Mouse (Mus musculus) A20 (cell line): ENCODE measurements at regions not wholly inside any gene's neighbourhood (a gene's known extent, or its start where the extent isn't known, plus 50 kb on each side); places are given as distances from the start of the nearest gene placed in this dataset.

Experiments
- DNase-seq: peaks from one replicate; pipeline ENCODE4 v3.0.0-alpha.2; 2011; ENCODE audit warnings: low read depth, low spot score

- DNase-seq: no peak
Observed at GRCm38 (mm10) chr12:27143310-27143709, 199.1 kb downstream of the Sox11 start.

- no peak for DNase-seq
Observed at GRCm38 (mm10) chr12:27140335-27140702, 202.1 kb downstream of the Sox11 start.

- no peak for DNase-seq
Observed at GRCm38 (mm10) chr12:27139683-27140334, 202.6 kb downstream of the Sox11 start.

GRCm38 (mm10) chr12:27138663-27139633 lies 203.4 kb downstream of the Sox11 start:
- DNase-seq: no peak

GRCm38 (mm10) chr12:27135997-27136559 lies 206.3 kb downstream of the Sox11 start:
- no peak for DNase-seq

- DNase-seq: no peak
Observed at GRCm38 (mm10) chr12:27130544-27130943, 211.8 kb downstream of the Sox11 start.

GRCm38 (mm10) chr12:27127054-27127605 lies 215.2 kb downstream of the Sox11 start:
- DNase-seq: no peak

GRCm38 (mm10) chr12:27118581-27118980 lies 223.8 kb downstream of the Sox11 start:
- DNase-seq: no peak

GRCm38 (mm10) chr12:27115392-27115791 lies 227.0 kb downstream of the Sox11 start:
- no peak for DNase-seq

- no peak for DNase-seq
Observed at GRCm38 (mm10) chr12:27104925-27105571, 237.3 kb downstream of the Sox11 start.

- no peak for DNase-seq
Observed at GRCm38 (mm10) chr12:27102996-27103395, 239.4 kb downstream of the Sox11 start.

- DNase-seq: no peak
Observed at GRCm38 (mm10) chr12:27089206-27089605, 253.2 kb downstream of the Sox11 start.

GRCm38 (mm10) chr12:27085890-27086289 lies 256.5 kb downstream of the Sox11 start:
- DNase-seq: no peak

GRCm38 (mm10) chr12:27083645-27084550 lies 258.5 kb downstream of the Sox11 start:
- no peak for DNase-seq

- no peak for DNase-seq
Observed at GRCm38 (mm10) chr12:27083089-27083488, 259.3 kb downstream of the Sox11 start.

- no peak for DNase-seq
Observed at GRCm38 (mm10) chr12:27082624-27083023, 259.8 kb downstream of the Sox11 start.

- DNase-seq: no peak
Observed at GRCm38 (mm10) chr12:27076107-27076738, 266.2 kb downstream of the Sox11 start.

- DNase-seq: no peak
Observed at GRCm38 (mm10) chr12:27065011-27065517, 277.3 kb downstream of the Sox11 start.

GRCm38 (mm10) chr12:27063518-27063917 lies 278.9 kb downstream of the Sox11 start:
- DNase-seq: no peak
